Mouse (Mus musculus) hindbrain, embryonic 14.5 days (tissue): Measurements from ENCODE around the gene Ifne. TPM values are rescaled to one million over a fixed set of nuclear protein-coding genes. Genes with fewer than 3 reads are reported as not detected.

ENCODE experiments used
- ATAC-seq: fragments of 200-750 bp; cut with Nextera tagmentation; 2 replicates; pipeline ENCODE4 v1.8.0; 2017; ENCODE audit warnings: moderate number of reproducible peaks, mild to moderate bottlenecking, moderate TSS enrichment, moderate library complexity; ENCODE audit not compliant: low FRiP score
- DNase-seq: peaks from one replicate; pipeline ENCODE4 v3.0.0-alpha.2; 2015; ENCODE audit warnings: low spot score
- H3K27ac ChIP-seq: fragments of 300-500 bp; sonication (generic); 2 replicates; pipeline ENCODE4 v1.5.1; 2014; ENCODE audit warnings: mild to moderate bottlenecking, moderate library complexity
- H3K27me3 ChIP-seq: fragments of 300-500 bp; sonication (generic); 2 replicates; pipeline ENCODE4 v1.6.1; 2014; ENCODE audit warnings: mild to moderate bottlenecking, low read length, mixed read lengths; ENCODE audit not compliant: control insufficient read depth, insufficient read depth
- H3K36me3 ChIP-seq: fragments of 300-500 bp; sonication (generic); replicated peaks from 2 replicates; pipeline ENCODE4 v1.6.1; 2014; ENCODE audit not compliant: control insufficient read depth, insufficient read depth
- H3K4me1 ChIP-seq: fragments of 300-500 bp; sonication (generic); replicated peaks from 2 replicates; pipeline ENCODE4 v1.6.1; 2014; ENCODE audit warnings: antibody characterized with exemption, low read length, mixed read lengths; ENCODE audit not compliant: control insufficient read depth, insufficient read depth
- H3K4me2 ChIP-seq: fragments of 300-500 bp; sonication (generic); replicated peaks from 2 replicates; pipeline ENCODE4 v1.6.1; 2014; ENCODE audit warnings: mild to moderate bottlenecking, moderate library complexity
- H3K4me3 ChIP-seq: fragments of 300-500 bp; sonication (generic); replicated peaks from 2 replicates; pipeline ENCODE4 v1.5.1; 2014; ENCODE audit warnings: mild to moderate bottlenecking, low read length
- H3K9ac ChIP-seq: fragments of 300-500 bp; sonication (generic); 2 replicates; pipeline ENCODE4 v1.6.1; 2014
- H3K9me3 ChIP-seq: fragments of 300-500 bp; sonication (generic); 2 replicates; pipeline ENCODE4 v1.6.1; 2016; ENCODE audit warnings: low read length; ENCODE audit not compliant: control insufficient read depth
- WGBS: fragments of 180-500 bp; shearing (Covaris S2); extraction: QIAGEN DNeasy Blood & Tissue Kit; methylation state at CpG from one replicate; pipeline ENCODE4 v1.1.7; 2014; 5-methylcytosine and 5-hydroxymethylcytosine counted together
- polyA plus RNA-seq: library from polyadenylated mRNA; unstranded; fragments of >200 nt; fragmentation: Nextera tagmentation; extraction: Ambion mirVana; gene quantifications from 2 replicates; pipeline ENCODE4 v1.2.1, GENCODE M21; 2014

The Ifne gene
- polyA plus RNA-seq = not detected in 2 replicates

DNA sequence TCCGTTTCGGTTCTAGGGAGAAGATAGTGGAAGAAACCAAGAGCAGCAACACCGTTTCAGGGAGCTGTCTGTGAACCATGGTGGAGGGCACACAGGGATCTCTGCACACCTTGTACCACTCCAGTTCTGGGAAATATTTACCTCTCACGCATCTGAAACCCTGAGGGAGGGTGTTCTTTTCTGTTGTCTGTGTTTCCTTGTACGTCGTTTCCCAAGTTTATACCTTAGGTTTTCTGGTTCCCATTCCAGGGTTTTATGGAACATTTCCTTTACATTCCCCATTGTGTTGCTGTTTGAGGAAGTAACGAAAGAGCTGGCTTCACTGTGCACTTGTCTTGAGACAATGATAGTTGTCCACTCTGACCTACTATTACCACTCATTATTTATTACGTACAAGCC, at the start of gene Ifne:
Ifne (minus strand) TSS at position 101 of the 400 bp plus-strand sequence.
- no peaks in the 10 kb centered on the region for H3K9me3 ChIP-seq
- H3K4me2 ChIP-seq = no peak within 1 kb of the TSS
- ATAC-seq = no peak
- H3K9ac ChIP-seq = no peak within 1 kb of the TSS
- H3K36me3 ChIP-seq = no peaks in the 10 kb centered on the region
- H3K4me3 ChIP-seq = no peak within 1 kb of the TSS
- H3K4me1 ChIP-seq = no peaks in the 10 kb centered on the region
- DNase-seq = no peak
- no peak within 1 kb of the TSS for H3K27ac ChIP-seq
- H3K27me3 ChIP-seq = no peaks in the 10 kb centered on the region
- 88% methylated on average over 8 of the region's 8 CpGs for WGBS

- Histone ChIP-seq H3K36me3 (no peaks in the 10 kb centered on the region), H3K4me3 (no peak overlapping the region), H3K4me1 (no peaks in the 10 kb centered on the region), H3K27me3 (no peaks in the 10 kb centered on the region), H3K27ac (no peak overlapping the region), H3K9me3 (no peaks in the 10 kb centered on the region), H3K4me2 (no peak overlapping the region), H3K9ac (no peak overlapping the region)
- ATAC-seq (no peak), DNase-seq (no peak)
- WGBS = 88% methylated on average over 4 of the region's 4 CpGs
These were observed 48.5 kb upstream of the Ifne start for GRCm38 (mm10) chr4:88928341-88929102.

GRCm38 (mm10) chr4:88927850-88928249, 47.8 kb upstream of the Ifne start:
- DNase-seq (no peak), ATAC-seq (no peak)
- no peaks in the 10 kb centered on the region for H3K4me1 ChIP-seq
- H3K4me2 ChIP-seq = no peak overlapping the region
- no peaks in the 10 kb centered on the region for H3K27me3 ChIP-seq
- no peaks in the 10 kb centered on the region for H3K36me3 ChIP-seq
- no peak overlapping the region for H3K9ac ChIP-seq
- no peak overlapping the region for H3K4me3 ChIP-seq
- H3K9me3 ChIP-seq = no peaks in the 10 kb centered on the region
- WGBS = 91% methylated on average over 2 of the region's 2 CpGs
- no peak overlapping the region for H3K27ac ChIP-seq

- 89% methylated on average over 1 of the region's 1 CpGs for WGBS
- H3K4me2 ChIP-seq = no peak overlapping the region
These were observed 46.6 kb upstream of the Ifne start for GRCm38 (mm10) chr4:88926637-88927036.

GRCm38 (mm10) chr4:88926082-88926481, 46.1 kb upstream of the Ifne start:
- Histone ChIP-seq H3K9ac (no peak overlapping the region), H3K4me3 (no peak overlapping the region), H3K27me3 (no peaks in the 10 kb centered on the region), H3K9me3 (no peaks in the 10 kb centered on the region), H3K27ac (no peak overlapping the region), H3K4me2 (no peak overlapping the region), H3K36me3 (no peaks in the 10 kb centered on the region), H3K4me1 (no peaks in the 10 kb centered on the region)
- ATAC-seq = no peak
- 97% methylated on average over 1 of the region's 1 CpGs for whole genome bisulfite sequencing
- no peak for DNase-seq

More at GRCm38 (mm10) chr4:88926637-88927036, 46.6 kb upstream of the Ifne start:
- DNase-seq (no peak), ATAC-seq (no peak)
- Histone ChIP-seq H3K27ac (no peak overlapping the region), H3K27me3 (no peaks in the 10 kb centered on the region), H3K4me1 (no peaks in the 10 kb centered on the region), H3K36me3 (no peaks in the 10 kb centered on the region), H3K4me3 (no peak overlapping the region), H3K9me3 (no peaks in the 10 kb centered on the region), H3K9ac (no peak overlapping the region)

- H3K9me3 ChIP-seq = no peaks in the 10 kb centered on the region
- H3K4me2 ChIP-seq = no peak overlapping the region
- DNase-seq = no peak
- no peak for ATAC-seq
- no peaks in the 10 kb centered on the region for H3K4me1 ChIP-seq
- no peak overlapping the region for H3K9ac ChIP-seq
- H3K4me3 ChIP-seq = no peak overlapping the region
- H3K27ac ChIP-seq = no peak overlapping the region
- no peaks in the 10 kb centered on the region for H3K36me3 ChIP-seq
- 95% methylated on average over 2 of the region's 2 CpGs for WGBS
- no peaks in the 10 kb centered on the region for H3K27me3 ChIP-seq
These were observed 45.5 kb upstream of the Ifne start for GRCm38 (mm10) chr4:88925456-88925855.

GRCm38 (mm10) chr4:88921280-88921679, 41.3 kb upstream of the Ifne start:
- no peak overlapping the region for H3K27ac ChIP-seq
- no peaks in the 10 kb centered on the region for H3K9me3 ChIP-seq
- H3K27me3 ChIP-seq = no peaks in the 10 kb centered on the region
- no peak for ATAC-seq
- no peak overlapping the region for H3K4me3 ChIP-seq
- H3K4me1 ChIP-seq = no peaks in the 10 kb centered on the region
- no peak overlapping the region for H3K9ac ChIP-seq
- 95% methylated on average over 5 of the region's 5 CpGs for WGBS
- no peak overlapping the region for H3K4me2 ChIP-seq
- DNase-seq = no peak
- no peaks in the 10 kb centered on the region for H3K36me3 ChIP-seq

- H3K4me2 ChIP-seq = no peak overlapping the region
- ATAC-seq (no peak), DNase-seq (no peak)
- no peak overlapping the region for H3K9ac ChIP-seq
- H3K27ac ChIP-seq = no peak overlapping the region
- 96% methylated on average over 5 of the region's 5 CpGs for WGBS
- no peaks in the 10 kb centered on the region for H3K9me3 ChIP-seq
- no peaks in the 10 kb centered on the region for H3K36me3 ChIP-seq
- no peaks in the 10 kb centered on the region for H3K27me3 ChIP-seq
- H3K4me1 ChIP-seq = no peaks in the 10 kb centered on the region
- no peak overlapping the region for H3K4me3 ChIP-seq
These were observed 37.9 kb upstream of the Ifne start for GRCm38 (mm10) chr4:88917770-88918460.

GRCm38 (mm10) chr4:88916306-88916705, 36.3 kb upstream of the Ifne start:
- 83% methylated on average over 4 of the region's 4 CpGs for WGBS
- H3K27ac ChIP-seq = no peak overlapping the region
- no peaks in the 10 kb centered on the region for H3K36me3 ChIP-seq
- no peaks in the 10 kb centered on the region for H3K27me3 ChIP-seq
- H3K4me1 ChIP-seq = no peaks in the 10 kb centered on the region
- no peak overlapping the region for H3K4me2 ChIP-seq
- H3K9ac ChIP-seq = no peak overlapping the region
- H3K9me3 ChIP-seq = no peaks in the 10 kb centered on the region
- no peak for DNase-seq
- ATAC-seq = no peak
- no peak overlapping the region for H3K4me3 ChIP-seq
